Mouse (Mus musculus): ENCODE results near the gene Morn1.

Gene Morn1

DNA sequence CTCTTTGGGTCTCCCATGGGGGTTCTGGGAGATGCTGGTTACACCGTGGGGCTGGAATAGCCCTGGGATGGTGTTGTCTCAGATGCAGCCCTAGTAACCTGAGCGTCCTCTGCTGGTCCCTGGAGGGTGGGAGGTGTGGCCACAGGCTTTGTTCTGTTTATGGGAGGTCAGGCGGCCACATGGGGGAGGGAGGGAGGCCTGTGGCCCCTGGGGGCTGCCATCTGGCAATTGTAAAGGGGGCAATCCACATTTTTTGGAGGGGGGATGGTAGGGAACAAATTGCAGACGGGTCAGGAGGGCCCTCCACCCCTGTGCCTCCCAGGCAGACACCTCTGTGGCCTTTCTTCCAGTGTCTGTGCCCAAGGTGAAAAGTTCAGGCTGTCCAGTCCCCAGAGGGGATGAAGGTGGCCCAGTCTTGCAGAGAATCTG is 103.3 kb downstream of the Morn1 start:
- DNase-seq (ENCODE audit: low spot score in 2 of 2): no peak

DNA sequence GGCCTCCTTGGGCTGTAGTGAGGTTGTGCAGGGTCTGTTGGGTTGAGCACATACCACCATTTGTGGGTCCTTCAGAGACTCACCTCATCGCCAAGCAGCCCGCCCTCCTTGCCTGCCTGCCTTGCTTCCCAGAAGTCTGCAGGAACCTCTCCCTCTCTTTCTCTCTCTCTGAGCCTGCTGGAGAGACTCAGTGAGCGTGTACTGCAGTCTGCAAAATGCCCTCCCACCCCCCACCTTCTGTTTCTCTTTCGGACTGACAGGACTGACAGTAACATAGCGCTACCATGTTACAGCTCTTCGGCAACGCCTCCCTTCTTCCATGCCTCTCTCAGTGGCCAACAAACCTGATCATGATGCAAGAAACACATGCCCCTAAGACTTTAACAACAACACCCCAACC is 103.9 kb downstream of the Morn1 start:
- no peak for DNase-seq (ENCODE audit: low spot score in 2 of 2)
